Mouse (Mus musculus) kidney, adult 9 months (tissue): Measurements from ENCODE around the gene Klra3.
"Not testable (repeated sequence)": the region's sequence is repeated elsewhere in the genome, so short reads cannot be mapped to it uniquely, and the experiment has no call there.

Source experiments
- DNase-seq: peaks from one replicate; pipeline ENCODE4 v3.0.0; 2022

Klra3 gene

GRCm38 (mm10) chr6:130337411-130337810 is at the start of gene Klra3:
Gene Klra3, minus strand, starts transcription at chr6:130337574.
- no peak for DNase-seq

DNA sequence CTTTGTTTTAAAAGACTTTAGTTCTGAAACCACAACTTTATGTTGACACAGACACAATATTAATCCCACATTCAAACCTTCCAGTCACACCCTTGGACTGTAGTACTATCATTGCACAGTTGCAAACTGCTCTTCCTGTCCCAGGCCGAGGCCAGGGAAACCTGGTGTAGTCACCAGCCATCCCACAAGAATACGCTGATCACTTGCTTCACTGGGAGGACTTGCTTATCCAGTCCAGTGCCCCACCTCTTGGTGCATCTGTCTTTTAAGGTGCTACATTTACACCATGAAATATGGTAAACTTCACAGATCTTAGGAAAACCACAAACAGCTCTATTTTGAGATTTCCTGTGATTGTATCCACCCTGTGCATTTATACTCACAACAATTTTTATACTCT is 49.4 kb upstream of the Klra3 start, which contains the start of gene Klra1:
TSS of gene Klra1 (minus strand) at position 125 of the 400 bp plus-strand sequence.
- no peak for DNase-seq

DNA sequence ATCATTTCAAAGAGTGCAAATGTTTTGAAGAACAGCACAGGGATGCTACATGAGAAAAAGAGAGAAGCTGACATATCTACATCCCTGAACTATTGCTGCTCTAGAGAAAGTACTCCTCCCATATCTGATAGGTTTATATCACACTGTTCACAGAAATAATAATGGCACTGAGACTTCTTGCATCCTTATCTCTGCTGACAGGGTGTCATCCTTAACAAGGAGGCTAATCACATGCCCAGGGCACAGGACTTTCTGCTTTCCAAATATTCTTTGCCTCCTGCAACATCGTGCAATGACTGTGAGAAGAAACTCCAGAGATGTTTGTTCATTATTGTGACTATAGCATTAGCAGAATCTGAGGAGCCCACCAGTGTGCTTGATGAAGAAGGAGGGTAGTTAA is 48.4 kb upstream of the Klra3 start:
- DNase-seq = no peak

DNA sequence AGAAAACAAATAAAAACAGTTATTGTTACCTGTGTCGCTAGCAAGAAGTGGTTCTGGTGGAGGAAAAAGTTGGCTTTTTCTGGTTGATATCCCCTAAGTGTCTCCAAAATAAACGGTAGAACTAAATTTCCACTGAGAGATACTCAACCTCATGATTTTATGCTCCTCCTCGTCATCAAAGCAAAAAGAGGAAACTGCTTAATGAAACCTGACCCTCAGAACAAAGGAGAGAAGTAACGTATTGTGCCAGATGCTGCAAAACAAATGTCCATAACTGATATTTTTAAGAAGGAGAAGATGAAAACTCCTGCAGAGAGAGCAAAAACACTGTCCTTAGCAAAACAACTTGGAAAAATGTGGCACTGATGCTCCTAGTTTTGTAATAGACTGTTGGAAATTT is 45.0 kb upstream of the Klra3 start:
- DNase-seq = no peak

GRCm38 (mm10) chr6:130345381-130345780 is 8.0 kb upstream of the Klra3 start:
- not testable (repeated sequence) for DNase-seq

GRCm38 (mm10) chr6:130341973-130342372 is 4.6 kb upstream of the Klra3 start:
- DNase-seq = not testable (repeated sequence)

- DNase-seq = no peak
These were observed 49.3 kb downstream of the Klra3 start for GRCm38 (mm10) chr6:130287984-130288649.

GRCm38 (mm10) chr6:130281828-130282227 is 55.5 kb downstream of the Klra3 start, which contains the start of gene Klra10:
Gene Klra10, minus strand, starts transcription at chr6:130281928.
- not testable (repeated sequence) for DNase-seq
